Mouse (Mus musculus) kidney, adult 11 months (tissue): Measurements from ENCODE around the gene Rpusd2.
A peak's percentile ranks its signal among the peaks of the same experiment; 100 is the strongest.

ENCODE experiments used
- DNase-seq: peaks from one replicate; pipeline ENCODE4 v3.0.0; 2022

The Rpusd2 gene

DNA sequence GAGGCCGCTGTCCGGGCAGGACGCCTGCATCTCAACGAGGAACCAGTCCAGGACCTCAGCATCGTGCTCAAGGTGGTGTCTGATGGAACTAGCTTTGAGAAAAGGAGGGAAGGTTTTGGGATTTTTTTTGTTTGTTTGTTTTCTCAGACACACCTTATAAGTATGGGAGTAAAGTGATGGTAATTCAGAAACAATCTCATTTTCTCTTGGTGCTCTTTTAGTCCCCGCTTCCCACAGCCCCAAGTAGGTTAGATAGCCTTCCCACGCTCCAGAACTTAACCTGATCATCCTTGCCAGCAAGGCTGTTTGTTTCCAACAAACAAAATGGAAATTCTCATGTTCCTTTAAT is 781 bp downstream of the Rpusd2 start:
- no peak for DNase-seq

- no peak for DNase-seq
These were observed 6.3 kb downstream of the Rpusd2 start for GRCm38 (mm10) chr2:119040882-119041281.

DNA sequence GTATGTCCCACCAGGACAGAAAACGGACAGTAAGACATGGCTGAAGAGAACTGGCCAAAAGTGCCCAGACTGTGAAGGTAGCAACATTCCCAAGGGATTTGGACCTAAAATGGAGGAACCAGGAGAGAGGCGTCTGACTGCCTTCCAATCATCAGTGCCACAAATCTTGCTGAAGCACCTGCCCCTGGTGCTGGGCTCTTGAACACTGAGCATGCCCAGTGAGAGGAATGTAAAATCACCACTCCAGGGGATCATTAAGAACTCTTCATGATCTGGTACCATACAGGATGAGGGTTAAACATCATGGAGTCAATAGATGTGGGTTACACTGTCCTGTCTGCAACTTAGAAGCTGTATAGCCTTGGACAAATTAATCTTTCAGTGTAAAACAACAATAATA is 10.6 kb downstream of the Rpusd2 start:
- DNase-seq: no peak

- DNase-seq: peak; percentile 93
These were observed 12.3 kb downstream of the Rpusd2 start, which contains the start of gene Knl1 for GRCm38 (mm10) chr2:119046649-119047611. Gene Knl1 (plus strand): TSS chr2:119047119.

- DNase-seq: no peak
These were observed 13.3 kb downstream of the Rpusd2 start for GRCm38 (mm10) chr2:119047849-119048248.

DNA sequence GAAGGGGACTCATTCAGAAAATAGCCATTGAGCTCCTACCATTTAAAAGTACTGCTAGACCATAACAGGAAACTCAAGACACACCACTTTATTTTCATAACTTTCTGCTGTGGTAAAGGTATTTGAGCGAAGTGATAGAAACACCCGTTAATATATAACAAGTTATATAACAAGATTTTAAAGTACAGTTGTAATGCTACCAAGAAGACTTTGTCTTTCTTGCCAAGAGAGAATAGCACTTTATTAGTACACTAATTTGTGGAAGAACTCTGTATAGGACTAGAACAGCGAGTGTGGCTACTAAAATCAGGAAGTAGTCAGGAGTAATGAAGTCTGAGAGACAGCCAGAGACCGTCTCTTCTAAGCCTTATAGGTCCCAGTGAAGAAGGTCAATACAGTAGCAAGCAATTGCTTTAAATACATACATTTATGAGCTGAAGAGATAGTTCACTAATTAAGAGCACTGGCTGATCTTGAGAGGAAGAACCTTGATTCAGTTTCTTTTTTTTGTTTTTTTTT is 15.6 kb downstream of the Rpusd2 start:
- no peak for DNase-seq

DNA sequence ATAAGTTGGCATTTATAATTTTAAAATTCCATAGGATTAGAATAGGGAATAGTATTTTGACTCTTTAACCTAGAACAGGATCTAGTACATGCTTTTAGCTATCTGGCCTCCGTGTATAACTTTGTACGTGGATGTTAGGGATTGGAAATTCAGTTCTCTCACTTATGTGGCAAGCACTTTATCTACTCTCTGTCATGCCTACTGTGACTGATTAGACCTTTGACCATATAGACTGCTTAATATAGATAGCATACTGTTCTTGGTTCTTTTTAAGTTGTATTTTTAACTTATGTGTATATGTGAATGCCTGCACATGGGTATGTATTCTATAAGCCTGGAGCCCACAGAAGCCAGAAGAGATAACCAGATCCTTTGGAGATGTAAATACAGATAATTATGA is 25.5 kb downstream of the Rpusd2 start:
- DNase-seq: no peak

DNA sequence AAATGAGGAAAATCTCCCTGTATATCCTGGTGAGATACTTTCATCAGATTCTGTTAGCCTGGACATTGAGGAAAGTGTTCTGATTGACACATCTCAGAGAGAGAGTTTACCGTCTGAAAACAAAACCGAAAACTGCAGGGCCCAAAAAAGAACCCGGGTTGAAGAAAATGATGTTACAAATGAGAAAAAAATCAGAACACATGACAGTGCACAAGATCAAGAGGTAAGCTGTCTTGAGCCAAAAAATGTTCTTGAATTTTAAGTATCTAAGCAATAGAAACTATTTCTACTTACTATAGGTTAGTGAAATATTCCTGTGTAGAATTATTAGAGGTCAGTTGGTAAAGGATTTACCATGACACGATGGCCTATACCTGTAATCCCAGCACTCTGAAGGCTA is 37.8 kb downstream of the Rpusd2 start:
- DNase-seq: no peak

DNA sequence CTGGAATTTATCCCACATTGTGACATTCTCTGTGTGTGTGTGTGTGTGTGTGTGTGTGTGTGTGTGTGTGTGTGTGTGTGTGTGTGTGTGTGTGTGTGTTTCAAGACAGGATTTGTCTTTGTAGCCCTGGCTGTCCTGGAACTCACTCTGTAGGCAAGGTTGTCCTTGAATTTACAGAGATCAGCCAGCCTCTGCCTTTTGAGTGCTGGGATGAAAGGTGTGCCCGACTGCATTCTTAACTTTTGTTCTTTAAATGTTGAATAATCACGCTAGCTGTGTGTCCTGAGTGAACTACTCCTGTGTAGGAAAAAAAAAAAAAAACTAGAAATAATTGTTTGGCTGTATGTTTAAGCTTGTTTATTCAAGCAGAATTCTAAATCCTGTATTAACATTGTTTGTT is 51.6 kb downstream of the Rpusd2 start:
- no peak for DNase-seq
